Mouse (Mus musculus) left cerebral cortex, adult 2 months (tissue): ENCODE measurements around the gene Rpusd1. TPM values are rescaled to one million over a fixed set of nuclear protein-coding genes. Genes with fewer than 3 reads are reported as not detected.
A peak's percentile ranks its signal among the peaks of the same experiment; 100 is the strongest.

Source experiments
- DNase-seq, 2 experiments: peaks; one replicate each; pipeline ENCODE4 v3.0.0; 2021 to 2022; ENCODE audit warnings: low spot score in 2 of 2, mixed read lengths in 1 of 2; ENCODE audit errors: extremely low spot score in 1 of 2
- H3K27ac ChIP-seq: fragments of 200-600 bp; 2 replicates; pipeline ENCODE4 v1.8.1; 2022
- H3K4me3 ChIP-seq: fragments of 200-600 bp; 2 replicates; pipeline ENCODE4 v1.8.1; 2022
- CTCF ChIP-seq: fragments of 200-600 bp; IDR thresholded peaks from 2 replicates; pipeline ENCODE4 v1.8.1; 2022; ENCODE audit warnings: antibody characterized with exemption, mild to moderate bottlenecking, moderate library complexity
- intact Hi-C: fragments of 180-260 bp; cut with DNase I; formaldehyde crosslinking; loops from one replicate; pipeline ENCODE4 v1.15.1; 2025
- microRNA-seq, 2 experiments: library from miRNA; unstranded; fragments of <30 nt; microRNA quantifications; one replicate each; pipeline ENCODE4 v1.2.0; 2021
- total RNA-seq, 2 experiments: library from RNA; stranded (reverse); gene quantifications; 2 replicates each; pipeline ENCODE4 v1.2.3; 2021

The Rpusd1 gene
- total RNA-seq, 2 experiments from 2014 or later: 55.6 to 57.4 TPM

DNA sequence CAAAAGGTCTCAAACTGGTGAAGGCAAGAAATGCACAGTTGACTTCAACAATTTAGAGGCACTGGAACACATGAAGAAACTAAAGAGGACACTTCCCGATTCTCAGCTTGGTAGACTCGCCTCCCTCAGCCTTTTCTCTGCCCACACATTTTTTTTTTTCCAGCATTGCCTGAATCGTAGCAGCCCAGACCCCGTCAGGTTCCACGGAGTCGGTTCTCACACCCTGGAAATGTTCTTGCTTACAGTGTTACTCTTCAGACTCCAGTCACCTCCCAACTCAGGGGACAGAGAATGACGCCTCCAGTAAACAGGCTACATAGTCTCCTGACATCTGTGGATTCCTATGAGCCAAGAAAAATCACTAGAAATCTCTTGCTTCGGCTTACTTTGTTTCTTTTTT is 32.7 kb downstream of the Rpusd1 start:
- intact Hi-C loops: no loop called here
- no peak for TF ChIP-seq CTCF
- peak in 1 of 2 experiments; percentile 25 for DNase-seq
- Histone ChIP-seq H3K27ac (peak overlapping the region; percentile 30; the same call in 1 of the 2 replicates), H3K4me3 (no peak overlapping the region)

DNA sequence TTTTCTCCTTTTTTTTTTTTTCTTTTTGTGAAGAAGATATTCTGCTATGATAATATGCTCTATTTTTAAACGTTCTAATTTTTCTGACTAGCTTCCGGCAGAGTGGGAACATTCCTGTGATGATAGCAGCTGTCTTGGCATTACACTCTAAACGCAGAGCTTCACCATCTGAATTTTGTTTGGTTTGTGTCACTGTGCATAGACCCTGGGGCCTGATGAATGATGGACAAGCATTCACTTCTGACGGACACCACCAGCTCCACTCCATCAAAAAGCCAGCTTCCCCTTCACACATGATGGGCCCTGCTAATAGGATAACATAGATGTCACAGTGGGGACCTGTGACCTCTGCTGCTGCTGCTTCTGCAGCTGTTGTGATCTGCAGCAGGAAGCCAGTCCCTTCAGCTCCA is 34.1 kb downstream of the Rpusd1 start:
- no peak for TF ChIP-seq CTCF
- intact Hi-C loops: no loop called here
- Histone ChIP-seq H3K4me3 (no peak overlapping the region), H3K27ac (peak overlapping the region; percentile 58)
- peak in 1 of 2 experiments; percentile 17 for DNase-seq

DNA sequence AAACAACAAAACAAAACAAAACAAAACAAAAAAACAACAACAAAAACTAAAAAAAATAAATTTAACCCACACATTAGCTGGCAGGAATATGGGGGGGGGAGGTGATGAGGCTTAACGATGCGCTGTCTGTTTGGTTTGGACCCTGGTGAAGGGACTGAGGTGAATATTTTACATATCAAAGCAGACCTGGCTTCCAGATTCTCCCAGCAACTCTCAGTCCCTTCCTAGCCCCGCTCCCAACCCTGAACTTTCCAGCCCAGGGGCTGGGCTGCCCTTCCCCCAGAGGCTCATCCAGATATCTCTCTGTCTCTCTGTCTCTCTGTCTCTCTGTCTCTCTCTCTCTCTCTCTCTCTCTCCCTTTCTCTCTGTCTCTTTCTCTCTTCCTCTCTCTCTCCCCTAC is 35.1 kb downstream of the Rpusd1 start:
- TF ChIP-seq CTCF: no peak
- no peak for DNase-seq
- peak overlapping the region; percentile 58; the same call in 1 of the 2 replicates for H3K27ac ChIP-seq
- intact Hi-C loops: no loop called here
- no peak overlapping the region for H3K4me3 ChIP-seq

DNA sequence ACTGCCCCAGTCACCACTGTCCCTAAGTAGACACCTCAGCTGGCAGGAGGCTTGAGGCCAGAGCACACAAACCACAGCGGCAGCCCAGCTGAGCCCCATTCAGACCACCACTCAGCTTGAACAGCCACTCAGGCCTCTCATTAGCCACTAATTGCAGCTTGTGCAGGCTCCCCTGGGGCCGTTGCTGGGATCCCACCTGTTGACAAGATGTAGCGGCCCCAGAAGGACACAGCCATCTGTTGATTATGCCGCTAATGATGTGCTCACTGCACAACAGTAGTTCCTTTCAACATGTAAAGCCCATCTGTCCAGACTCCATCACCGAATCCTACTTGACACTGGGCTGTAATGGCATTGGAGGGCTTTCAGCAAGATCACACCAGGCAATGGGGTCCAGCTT is 38.4 kb downstream of the Rpusd1 start:
- no peak overlapping the region for H3K27ac ChIP-seq
- DNase-seq: no peak

DNA sequence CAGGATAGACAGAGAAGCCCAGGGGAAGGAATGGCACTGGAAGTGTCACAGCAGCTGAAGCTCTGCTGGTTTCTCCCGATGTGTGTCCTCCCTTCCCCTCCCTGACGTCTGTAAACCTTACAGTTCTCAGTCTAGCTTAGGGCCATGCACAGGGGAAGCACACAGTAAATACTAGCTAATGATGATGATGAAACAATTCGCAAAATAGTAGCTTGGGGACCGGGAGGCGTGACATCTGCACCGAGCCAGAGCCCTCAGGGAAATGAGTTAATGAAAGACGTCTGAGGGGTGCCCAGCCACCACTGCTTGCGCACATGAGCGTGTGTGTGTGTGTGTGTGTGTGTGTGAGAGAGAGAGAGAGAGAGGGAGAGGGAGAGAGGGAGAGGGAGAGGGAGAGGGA is 41.9 kb downstream of the Rpusd1 start:
- no peak for TF ChIP-seq CTCF
- Histone ChIP-seq H3K4me3 (no peak overlapping the region), H3K27ac (no peak overlapping the region)
- intact Hi-C loops: no loop called here
- DNase-seq: no peak

More for the DNA sequence above, 38.4 kb downstream of the Rpusd1 start:
- H3K4me3 ChIP-seq: no peak overlapping the region
- no peak for TF ChIP-seq CTCF
- intact Hi-C loops: no loop called here

DNA sequence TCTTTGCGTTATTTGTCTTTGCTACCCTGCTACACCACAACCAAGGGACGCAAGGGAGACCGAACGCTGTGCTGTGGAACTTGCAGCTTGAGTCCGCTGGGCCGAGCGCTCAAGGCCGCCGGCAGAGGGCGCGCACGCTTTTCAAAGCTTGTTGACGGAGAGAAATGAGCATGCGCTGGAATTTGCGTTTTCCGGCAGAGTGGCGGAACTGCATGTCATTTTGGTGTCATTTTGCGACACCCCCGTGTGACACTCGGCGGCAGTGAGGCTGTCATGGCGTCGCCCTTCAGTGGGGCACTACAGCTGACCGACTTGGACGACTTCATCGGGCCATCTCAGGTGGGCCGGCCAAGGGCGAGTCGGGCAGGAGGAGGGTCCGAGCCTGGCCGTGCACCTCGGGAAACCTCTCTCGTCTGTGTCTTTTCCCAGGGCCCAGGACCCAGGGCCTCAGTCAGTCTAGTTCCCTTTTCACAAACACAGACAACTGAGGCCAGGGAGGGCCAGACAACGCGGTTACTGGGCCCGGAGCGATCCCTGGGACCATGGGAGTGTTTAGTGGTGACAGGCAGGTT is 46.2 kb downstream of the Rpusd1 start, which contains the start of gene Narfl:
Narfl (plus strand) TSS at position 228 of the 572 bp plus-strand sequence.
- peak; percentile 98 to 99 for DNase-seq
- intact Hi-C loops: loop anchor here (1.0 to 5.0 kb wide), 3 partner anchors 24 to 41 kb away; partner anchors contain the start of gene Metrn
- peak; percentile 98 for TF ChIP-seq CTCF
- Histone ChIP-seq H3K27ac (peak within 1 kb of the TSS; percentile 90), H3K4me3 (peak within 1 kb of the TSS; percentile 86)

DNA sequence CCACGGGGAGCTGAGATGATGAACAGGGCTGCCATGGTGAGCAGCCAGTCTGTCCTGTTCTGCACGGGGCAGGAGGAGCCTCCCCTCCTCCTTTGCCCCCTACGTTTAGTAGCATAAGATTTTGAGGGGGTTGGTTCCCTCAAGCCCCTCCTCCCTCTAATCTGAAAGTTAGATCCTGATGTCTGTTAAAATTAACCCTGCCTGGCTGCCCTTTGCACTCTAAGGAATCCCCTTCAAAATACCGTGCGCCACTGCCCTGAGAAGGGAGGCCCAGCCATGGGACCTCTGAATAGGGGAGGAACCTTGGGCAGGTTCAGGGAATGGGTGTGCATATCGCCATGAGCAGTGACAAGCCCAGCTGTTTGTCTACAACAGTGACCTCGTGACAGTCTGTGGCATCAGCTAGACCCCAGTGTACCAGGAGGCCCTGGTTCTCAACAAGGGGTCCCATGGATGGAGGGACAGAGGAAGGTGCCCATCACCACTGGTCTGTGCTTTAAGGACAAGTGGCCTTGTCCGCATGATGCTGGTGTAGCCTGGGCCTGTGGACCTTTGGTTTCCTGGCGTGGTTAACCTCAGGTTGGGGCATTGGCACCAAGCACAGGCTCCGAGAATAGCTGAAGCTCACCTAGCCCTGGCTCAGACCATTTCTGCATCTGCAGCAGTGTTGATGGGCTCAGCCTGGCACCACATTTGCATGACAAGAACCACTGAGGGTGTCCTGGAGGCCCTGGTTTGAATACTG is 48.0 kb downstream of the Rpusd1 start:
- no peak overlapping the region for H3K27ac ChIP-seq
- H3K4me3 ChIP-seq: no peak overlapping the region
- intact Hi-C loops: no loop called here
- TF ChIP-seq CTCF: no peak
- no peak for DNase-seq

DNA sequence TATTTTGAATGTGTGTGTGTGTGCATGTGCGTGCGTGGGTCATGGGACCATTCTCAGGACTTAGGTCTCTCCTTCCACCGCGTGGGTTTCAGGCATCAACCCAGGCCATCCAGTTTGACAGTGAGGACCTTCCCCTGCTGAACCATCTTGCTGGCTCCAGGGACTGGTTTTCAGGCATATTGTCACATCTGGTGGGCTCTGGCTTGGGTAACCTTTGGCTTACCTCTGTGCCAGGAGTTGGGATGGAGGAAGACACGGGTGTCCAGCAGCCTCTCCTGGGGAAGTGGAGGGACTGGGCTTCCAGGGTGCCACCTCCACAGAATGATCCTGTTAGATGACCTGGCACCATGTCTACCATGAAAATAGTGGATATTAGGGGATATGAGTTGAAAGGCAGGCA is 50.5 kb downstream of the Rpusd1 start:
- H3K4me3 ChIP-seq: no peak overlapping the region
- TF ChIP-seq CTCF: no peak
- DNase-seq: no peak
- intact Hi-C loops: no loop called here
- no peak overlapping the region for H3K27ac ChIP-seq

Small RNA genes lying within 50 kb of the gene (microRNA-seq; reads per million reads assigned to microRNA genes)
- gene Gm25083 (0 reads per million in 2 experiments), gene Mir6966 (1.9 to 3.7 reads per million in 2 experiments)

Other genes starting within 250 kb of the Rpusd1 start
- gene Sstr5, start 230.4 kb upstream of the Rpusd1 start, total RNA-seq: under 1 TPM; 0.18 to 0.21 TPM
- gene Sox8, start 157.0 kb upstream of the Rpusd1 start, total RNA-seq: 10 to 100 TPM; 55.3 to 66.9 TPM
- 10 to 100 TPM; 22.0 to 25.4 TPM for gene Lmf1, start 148.6 kb upstream of the Rpusd1 start, total RNA-seq
- gene Gng13, start 10.5 kb upstream of the Rpusd1 start, total RNA-seq: 100 to 1,000 TPM; 146 to 168 TPM
- gene Chtf18, start 251 bp upstream of the Rpusd1 start, total RNA-seq: 1 to 10 TPM; 1.3 to 1.4 TPM
- under 1 TPM; 0.45 to 0.47 TPM for gene Mslnl, start 8.4 kb downstream of the Rpusd1 start, total RNA-seq
- gene Msln, start 26.7 kb downstream of the Rpusd1 start, total RNA-seq: 1 to 10 TPM; 3.1 to 3.9 TPM
- 10 to 100 TPM; 32.4 to 33.2 TPM for gene Narfl, start 46.1 kb downstream of the Rpusd1 start, total RNA-seq
- gene Haghl, start 58.0 kb downstream of the Rpusd1 start, total RNA-seq: 100 to 1,000 TPM; 112 to 123 TPM
- gene Ccdc78, start 58.9 kb downstream of the Rpusd1 start, total RNA-seq: not detected
- gene Fam173a, start 65.2 kb downstream of the Rpusd1 start, total RNA-seq: 10 to 100 TPM; 84.9 to 85.1 TPM
- gene AC134908.4, start 68.0 kb downstream of the Rpusd1 start, total RNA-seq: 1 to 10 TPM in 1 of 2 experiments, not detected in 1; 1.4 TPM
- 10 to 100 TPM; 72.3 to 88.2 TPM for gene Metrn, start 69.5 kb downstream of the Rpusd1 start, total RNA-seq
- gene Fbxl16, start 81.4 kb downstream of the Rpusd1 start, total RNA-seq: 100 to 1,000 TPM; 644 to 656 TPM
- gene Wdr24, start 96.0 kb downstream of the Rpusd1 start, total RNA-seq: 10 to 100 TPM; 26.8 to 30.9 TPM
- gene Jmjd8, start 101.2 kb downstream of the Rpusd1 start, total RNA-seq: 10 to 100 TPM; 55.1 to 55.6 TPM
- gene Stub1, start 105.7 kb downstream of the Rpusd1 start, total RNA-seq: 100 to 1,000 TPM; 162 to 171 TPM
- gene Rhbdl1, start 109.6 kb downstream of the Rpusd1 start, total RNA-seq: 10 to 100 TPM; 36.3 to 39.6 TPM
- 10 to 100 TPM; 23.0 to 25.1 TPM for gene Gm20683, start 114.1 kb downstream of the Rpusd1 start, total RNA-seq
- gene Rhot2, start 117.2 kb downstream of the Rpusd1 start, total RNA-seq: 100 to 1,000 TPM; 103 to 105 TPM
- gene Wdr90, start 133.8 kb downstream of the Rpusd1 start, total RNA-seq: 10 to 100 TPM; 34.9 to 36.8 TPM
- 10 to 100 TPM; 17.8 to 25.7 TPM for gene Mcrip2, start 141.1 kb downstream of the Rpusd1 start, total RNA-seq
- 10 to 100 TPM; 37.8 to 38.1 TPM for gene Mettl26, start 147.4 kb downstream of the Rpusd1 start, total RNA-seq
- 1 to 10 TPM; 1.7 TPM for gene Wfikkn1, start 153.2 kb downstream of the Rpusd1 start, total RNA-seq
- 10 to 100 TPM; 46.4 to 47.2 TPM for gene Rab40c, start 192.1 kb downstream of the Rpusd1 start, total RNA-seq
- gene Pigq, start 217.3 kb downstream of the Rpusd1 start, total RNA-seq: 100 to 1,000 TPM in 1 of 2 experiments, 10 to 100 TPM in 1; 96.5 to 118 TPM
- gene Nhlrc4, start 217.3 kb downstream of the Rpusd1 start, total RNA-seq: under 1 TPM; 0.20 to 0.87 TPM
- gene A930017K11Rik, start 224.9 kb downstream of the Rpusd1 start, total RNA-seq: under 1 TPM; 0.26 to 0.27 TPM